Mouse (Mus musculus): ENCODE measurements at regions not wholly inside any gene's neighbourhood (a gene's known extent, or its start where the extent isn't known, plus 50 kb on each side); places are given as distances from the start of the nearest gene placed in this dataset.

- TF ChIP-seq CTCF (IDR thresholded peaks at IDR 0.05; ENCODE audit: extremely low read depth, insufficient read length, insufficient replicate concordance, low read depth, low read length) (no peak), POLR2A (IDR thresholded peaks at IDR 0.05; ENCODE audit: low read depth, low read length) (no peak)
These were observed 62.8 kb upstream of the Tpm1 start for GRCm38 (mm10) chr9:67111836-67112584.

All from small intestine, adult 2 months (tissue).